Mouse (Mus musculus): ENCODE results near the gene Trcg1.

- TF ChIP-seq TCF12 (IDR thresholded peaks at IDR 0.05; ENCODE audit: low read depth, low read length) (no peak), MAX (IDR thresholded peaks at IDR 0.05; ENCODE audit: low read length) (no peak), ZC3H11A (IDR thresholded peaks at IDR 0.05; ENCODE audit: low read depth, low read length) (no peak)
Measured at GRCm38 (mm10) chr9:57233767-57234166, 2.6 kb upstream of the Trcg1 start.

Data from MEL (cell line).